Mouse (Mus musculus) cerebellum, adult 9-10 months (tissue): Measurements from ENCODE around the gene Strip2.

Experiments used
- DNase-seq: peaks from one replicate; pipeline ENCODE4 v3.0.0; 2022

Strip2 gene

DNA sequence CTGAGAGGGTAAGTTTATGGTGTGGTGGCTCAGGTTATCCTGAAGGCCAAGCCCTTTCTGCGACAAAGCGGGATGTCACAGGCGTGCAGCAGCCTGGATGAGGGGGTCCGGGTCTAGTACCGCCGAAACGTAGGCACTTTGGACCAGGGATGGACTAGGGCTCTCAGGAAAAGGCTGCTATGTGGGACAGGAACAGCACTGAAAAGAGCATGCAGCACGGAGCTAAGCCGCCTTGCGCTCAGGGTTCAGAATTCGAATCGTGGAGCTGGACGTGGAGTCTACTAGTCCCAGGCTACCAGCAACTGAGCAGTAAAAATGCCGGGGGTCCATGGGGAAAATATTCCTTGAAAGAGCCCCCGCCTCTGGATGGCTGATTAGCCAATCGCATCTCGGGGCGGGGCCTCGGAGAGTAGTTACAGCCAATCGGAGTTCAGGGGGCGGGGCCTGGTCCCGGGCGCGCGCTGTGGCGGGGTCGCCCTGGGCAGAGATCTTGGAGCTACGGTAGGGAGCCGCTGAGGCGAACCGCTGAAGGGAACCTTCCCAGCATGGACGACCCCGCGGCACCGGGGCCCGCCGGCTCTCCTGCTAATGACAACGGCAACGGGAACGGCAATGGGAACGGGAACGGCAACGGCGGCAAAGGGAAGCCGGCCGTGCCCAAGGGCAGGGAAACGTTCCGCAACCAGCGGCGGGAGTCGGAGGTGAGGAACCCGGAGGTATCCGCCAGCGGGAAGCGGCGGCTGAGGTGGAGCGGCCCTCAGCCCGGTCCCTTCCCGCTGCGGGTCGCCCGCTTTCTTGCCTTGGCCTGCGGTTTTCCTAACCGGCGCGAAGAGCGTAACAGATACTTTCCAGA lies at the start of gene Strip2:
Gene Strip2 (plus strand): TSS at position 483 of the 853 bp plus-strand sequence.
- DNase-seq, result peak; percentile 94

DNA sequence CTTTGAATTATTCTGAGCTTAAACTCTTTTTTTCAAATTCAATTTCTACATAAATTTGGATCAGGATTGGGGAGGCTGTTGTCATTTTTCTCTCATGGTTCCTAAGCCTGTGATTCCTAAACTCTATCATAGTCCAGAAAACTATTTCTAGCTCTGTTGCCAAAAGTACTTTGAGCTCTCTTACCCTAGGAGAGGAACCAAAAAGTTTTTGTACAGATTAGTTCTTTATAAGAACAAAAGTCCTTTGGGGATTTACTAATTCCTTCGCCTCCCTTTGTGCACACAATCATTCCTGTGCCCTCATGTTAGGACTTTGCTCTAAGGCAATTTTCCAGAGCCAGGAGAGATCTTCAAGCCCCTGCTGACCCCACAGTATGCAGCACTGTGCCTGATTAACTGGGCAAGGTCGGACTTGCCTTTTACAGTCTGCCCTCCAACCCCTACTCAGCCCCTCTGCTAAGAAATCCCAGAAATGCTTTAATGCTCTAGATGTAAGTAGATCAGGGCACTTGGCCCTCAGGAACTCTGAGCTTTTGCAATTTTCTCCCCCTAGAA lies 48.4 kb upstream of the Strip2 start:
- no peak for DNase-seq

DNA sequence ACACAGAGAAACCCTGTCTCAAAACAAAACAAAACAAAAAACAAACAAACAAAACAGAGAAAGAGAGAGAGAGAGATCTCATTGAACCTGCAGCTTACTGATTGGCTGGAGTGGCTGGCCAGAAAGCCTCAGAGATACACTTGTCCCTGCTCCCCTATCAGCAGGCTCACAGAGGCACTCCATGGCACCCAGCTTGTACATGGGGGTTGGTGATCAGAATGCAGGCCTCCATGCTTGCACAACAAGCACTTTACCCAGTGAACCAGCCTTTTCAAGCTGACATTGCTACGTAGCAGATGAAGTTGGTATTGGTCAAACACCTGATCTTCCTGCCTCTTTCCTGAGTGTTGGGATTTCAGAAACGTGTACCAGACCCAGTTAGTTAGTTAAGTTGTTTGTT lies 43.2 kb upstream of the Strip2 start:
- DNase-seq, result no peak

GRCm38 (mm10) chr6:29875576-29875975 lies 41.2 kb upstream of the Strip2 start:
- no peak for DNase-seq

DNA sequence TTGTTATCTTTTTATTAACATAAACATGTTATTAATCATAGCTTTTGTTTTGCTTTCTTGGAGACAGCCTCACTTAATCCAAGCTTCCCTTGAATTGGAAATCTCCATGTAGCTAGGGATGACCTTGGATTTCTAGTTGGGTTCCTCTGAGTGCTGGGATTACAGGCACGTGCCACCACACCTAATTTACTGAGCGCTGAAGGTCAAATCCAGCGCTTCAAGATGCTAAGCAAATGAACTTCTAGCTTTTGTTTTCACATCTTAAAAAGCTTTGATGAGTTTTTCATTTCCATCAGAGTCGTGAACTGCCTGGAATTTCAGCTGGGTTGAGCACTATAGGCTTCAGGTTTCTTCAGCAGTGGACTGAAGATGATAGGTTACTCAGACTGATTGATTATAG lies 40.0 kb upstream of the Strip2 start:
- DNase-seq, result no peak

DNA sequence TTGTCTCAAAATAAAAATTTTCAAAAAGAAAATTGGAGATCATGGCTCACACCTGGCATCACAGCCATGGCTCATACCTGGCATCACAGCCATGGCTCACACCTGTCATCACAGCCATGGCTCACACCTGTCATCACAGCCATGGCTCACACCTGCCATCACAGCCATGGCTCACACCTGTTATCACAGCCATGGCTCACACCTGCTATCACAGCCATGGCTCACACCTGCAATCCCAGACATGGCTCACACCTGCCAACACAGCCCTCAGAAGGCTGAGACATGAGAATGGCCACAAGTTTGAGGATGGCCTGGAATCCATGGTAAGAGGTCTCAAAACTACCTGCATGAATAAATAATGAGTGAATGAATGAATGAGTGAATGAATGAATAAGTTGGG lies 37.2 kb upstream of the Strip2 start:
- no peak for DNase-seq

GRCm38 (mm10) chr6:29880796-29881195 lies 36.0 kb upstream of the Strip2 start:
- no peak for DNase-seq

DNA sequence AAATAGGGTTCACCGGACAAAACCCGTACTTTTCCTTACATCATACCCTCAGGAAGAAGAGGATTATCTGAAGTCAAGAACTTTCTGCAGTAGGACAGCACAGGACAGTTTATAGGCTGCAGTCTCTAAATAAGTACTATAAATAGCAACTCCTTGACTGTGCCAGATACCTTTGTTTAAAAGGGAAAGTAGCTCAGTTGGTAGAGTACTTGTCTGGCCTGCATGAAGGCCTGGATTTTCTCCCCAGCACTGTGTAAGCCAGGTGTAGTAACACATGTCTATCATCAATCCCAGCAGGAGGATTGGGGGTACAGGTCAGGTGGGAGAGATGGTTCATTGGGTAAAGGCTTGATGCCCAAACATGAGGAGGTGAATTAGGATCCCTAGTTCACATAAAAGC lies 34.9 kb upstream of the Strip2 start:
- DNase-seq, result no peak

DNA sequence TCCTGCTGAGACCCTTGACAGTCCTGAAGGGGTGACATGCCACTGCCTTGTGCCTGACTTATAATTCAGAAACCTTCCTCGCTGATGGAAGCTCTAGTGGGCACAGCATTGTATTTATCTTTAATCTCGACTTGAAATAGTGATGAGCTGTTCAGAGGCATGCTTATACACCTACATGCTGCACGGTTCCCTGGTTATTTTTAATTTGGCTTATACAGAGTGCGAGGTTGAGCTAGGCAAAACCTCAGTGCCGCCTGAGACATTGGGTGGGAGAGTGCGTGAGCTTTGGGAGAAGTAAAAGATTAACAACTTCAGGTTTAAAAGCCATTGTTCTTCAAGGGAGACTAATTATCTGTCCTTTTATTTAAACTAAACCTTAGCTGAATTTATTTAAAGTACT lies 33.9 kb upstream of the Strip2 start:
- no peak for DNase-seq

GRCm38 (mm10) chr6:29891151-29891550 lies 25.7 kb upstream of the Strip2 start:
- DNase-seq, result no peak

DNA sequence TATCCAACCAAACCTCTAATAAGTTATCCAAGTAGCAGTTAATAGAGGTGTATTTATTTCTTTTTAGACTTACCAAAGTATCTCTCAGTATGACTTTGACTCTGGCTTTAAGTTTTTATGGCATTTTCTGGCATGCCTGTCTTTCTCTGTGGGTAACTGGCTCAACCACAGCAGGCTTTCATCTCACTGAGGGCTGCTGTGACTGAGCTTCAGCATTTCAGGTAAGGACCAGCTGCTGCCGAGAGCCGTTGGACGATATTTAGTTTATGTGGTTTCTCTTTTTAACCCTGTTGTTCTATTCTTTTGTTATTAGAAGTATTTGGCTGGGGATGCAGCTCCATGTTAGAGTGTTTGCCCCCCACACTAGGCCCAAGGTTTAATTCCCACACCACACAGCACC lies 19.8 kb upstream of the Strip2 start:
- DNase-seq, result no peak

GRCm38 (mm10) chr6:29901450-29901849 lies 15.4 kb upstream of the Strip2 start:
- no peak for DNase-seq

- no peak for DNase-seq
These were observed 14.6 kb upstream of the Strip2 start for GRCm38 (mm10) chr6:29902256-29902655.

GRCm38 (mm10) chr6:29903343-29903914 lies 13.4 kb upstream of the Strip2 start:
- DNase-seq, result no peak

DNA sequence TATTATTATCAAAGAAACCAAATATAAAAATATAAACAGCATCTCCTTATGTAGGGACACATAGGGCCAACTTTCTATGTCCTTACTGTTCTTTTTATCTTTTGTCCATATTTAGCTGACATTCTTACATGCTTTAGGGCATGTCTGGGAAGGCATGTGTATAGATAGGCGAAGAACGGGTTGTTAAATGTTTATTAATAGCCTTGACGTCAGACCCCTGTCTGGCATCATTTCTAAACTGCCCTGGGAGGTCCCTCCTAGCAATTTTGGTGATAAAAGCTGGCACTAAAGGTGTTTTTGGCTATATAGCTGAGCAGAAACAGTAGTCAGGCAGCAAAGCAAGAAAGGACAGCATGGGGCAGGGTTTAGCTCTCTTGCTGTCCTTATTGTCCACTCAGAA lies 12.5 kb upstream of the Strip2 start:
- DNase-seq, result no peak

GRCm38 (mm10) chr6:29910631-29911030 lies 6.2 kb upstream of the Strip2 start:
- no peak for DNase-seq

- DNase-seq, result no peak
These were observed 3.1 kb upstream of the Strip2 start for GRCm38 (mm10) chr6:29913673-29914072.

GRCm38 (mm10) chr6:29914136-29914535 lies 2.7 kb upstream of the Strip2 start:
- DNase-seq, result no peak

- DNase-seq, result no peak
These were observed 976 bp upstream of the Strip2 start for GRCm38 (mm10) chr6:29915836-29916235.

DNA sequence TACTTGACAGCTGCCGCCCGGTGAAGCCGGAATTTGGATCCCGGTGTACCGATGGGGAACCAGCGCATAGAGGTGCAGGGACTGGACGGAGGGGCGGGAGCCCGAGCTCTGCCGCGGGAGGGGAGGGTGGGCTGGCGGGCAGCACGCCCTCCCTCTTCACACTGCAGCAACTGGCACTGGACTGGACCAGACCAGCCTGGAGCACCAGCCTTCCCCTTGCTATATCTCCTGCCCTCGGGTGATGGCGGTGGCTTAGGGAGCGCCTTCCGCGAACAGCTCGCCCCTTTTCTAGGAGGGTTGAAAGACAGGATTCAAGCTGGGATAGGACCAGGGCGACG lies 540 bp downstream of the Strip2 start:
- DNase-seq, result no peak

DNA sequence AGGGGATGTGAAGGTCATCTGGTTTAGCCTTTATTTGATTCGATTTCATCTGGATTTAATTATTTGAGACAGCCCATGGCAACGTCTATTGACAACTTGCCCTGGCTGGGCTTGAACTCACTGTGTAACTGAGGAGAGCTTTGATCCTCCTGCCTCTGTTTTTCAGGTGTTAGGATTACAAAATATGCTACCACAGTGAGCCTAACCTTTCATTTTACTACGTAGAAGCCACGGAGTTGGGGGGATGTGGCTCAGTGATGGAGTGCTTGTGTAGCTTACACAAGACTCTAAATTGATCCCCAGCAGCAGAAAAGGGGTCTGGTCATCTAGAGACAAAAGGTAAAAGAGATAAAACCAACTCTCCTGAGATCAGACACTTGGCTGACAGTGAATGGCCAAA lies 1.1 kb downstream of the Strip2 start:
- DNase-seq, result no peak

- DNase-seq, result peak; percentile 85
These were observed 6.7 kb downstream of the Strip2 start for GRCm38 (mm10) chr6:29923501-29923900.

DNA sequence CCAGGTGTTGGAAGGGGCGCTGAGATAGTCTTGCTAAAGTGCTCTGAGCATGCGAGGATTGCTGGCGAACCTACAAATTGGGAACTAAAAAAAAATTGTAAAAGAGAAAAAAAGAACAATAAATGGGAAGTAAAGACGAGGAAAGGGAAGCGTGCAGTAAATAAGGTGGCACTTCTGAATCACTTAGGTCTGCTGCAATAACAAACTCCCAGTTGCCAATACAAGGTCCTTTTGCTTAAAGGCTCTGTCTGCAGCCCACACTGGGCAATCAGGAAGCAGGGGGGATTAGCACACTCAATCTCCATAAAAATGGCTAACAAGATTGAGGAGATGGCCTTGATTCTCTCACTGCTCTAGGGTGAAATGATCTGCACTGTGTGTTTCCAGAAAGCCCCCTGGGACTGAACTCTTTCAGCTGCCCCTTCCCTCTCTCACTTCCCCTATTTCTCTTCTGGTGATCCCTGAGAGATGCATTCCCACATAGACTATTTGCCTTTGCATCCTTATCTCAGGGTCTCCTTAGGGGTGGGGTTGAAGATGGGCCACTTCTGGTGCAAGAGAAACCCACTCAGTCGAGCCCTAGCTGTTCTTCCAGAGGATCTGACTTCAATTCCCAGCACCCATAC lies 8.9 kb downstream of the Strip2 start:
- DNase-seq, result no peak

GRCm38 (mm10) chr6:29930087-29930486 lies 13.3 kb downstream of the Strip2 start:
- DNase-seq, result no peak
